8 mouse cellular contexts compared by ENCODE assay signal in genomic region chr11:97532950-97533582, GRCm38 (mm10). TPM values are rescaled to one million over a fixed set of nuclear protein-coding genes. Genes with fewer than 3 reads are reported as not detected.
DNase-seq lines count a peak whose midpoint lies in the region; ATAC-seq and TF ChIP-seq lines count a peak whose summit lies in the region.

No protein-coding gene starts in this region.

- 2% methylated on average over 20 of the region's 20 CpGs for WGBS in spleen, adult 2 months
- WGBS in limb, embryonic 11.5 days = 3% methylated on average over 20 of the region's 20 CpGs
- WGBS in neural tube, embryonic 15.5 days = 14% methylated on average over 20 of the region's 20 CpGs

- H3K4me1 ChIP-seq in spleen, adult 2 months (ENCODE audit: control insufficient read depth, insufficient read depth, insufficient read length) = peaks cover 17% of the 10 kb centered on the region
- peaks cover 20% of the 10 kb centered on the region for H3K4me1 ChIP-seq in limb, embryonic 11.5 days (ENCODE audit: control insufficient read depth, insufficient read depth, low read length)
- peaks cover 41% of the 10 kb centered on the region for H3K4me1 ChIP-seq in neural tube, embryonic 15.5 days

- H3K27ac ChIP-seq in spleen, adult 2 months (ENCODE audit: insufficient read depth, low read length) = no peak overlapping the region
- H3K27ac ChIP-seq in limb, embryonic 11.5 days (replicated peaks; ENCODE audit: low read depth, low read length) = no peak overlapping the region
- H3K27ac ChIP-seq in neural tube, embryonic 15.5 days (replicated peaks) = no peak overlapping the region

- no peak for TF ChIP-seq CTCF in spleen, adult 2 months (IDR thresholded peaks at IDR 0.05; ENCODE audit: extremely low read depth, insufficient read depth, insufficient read length, insufficient replicate concordance)

- H3K4me2 ChIP-seq in limb, embryonic 11.5 days (ENCODE audit: low read depth, severe bottlenecking) = peak overlapping the region; percentile 46
- no peak overlapping the region for H3K4me2 ChIP-seq in neural tube, embryonic 15.5 days

- H3K36me3 ChIP-seq in spleen, adult 2 months (ENCODE audit: control insufficient read depth, insufficient read depth, low read length) = no peaks in the 10 kb centered on the region
- H3K36me3 ChIP-seq in limb, embryonic 11.5 days (ENCODE audit: control insufficient read depth, insufficient read depth, low read length) = no peaks in the 10 kb centered on the region
- H3K36me3 ChIP-seq in neural tube, embryonic 15.5 days = peaks cover 22% of the 10 kb centered on the region

- no peak for ATAC-seq in limb, embryonic 11.5 days (ENCODE audit: insufficient number of reproducible peaks, low FRiP score, low TSS enrichment, low read depth)
- ATAC-seq in neural tube, embryonic 15.5 days (ENCODE audit: low FRiP score) = peak; percentile 14; the same call in 1 of the 2 replicates

- TF ChIP-seq POLR2A in spleen, adult 2 months (IDR thresholded peaks at IDR 0.05; ENCODE audit: low read depth, low read length) = no peak

- peaks cover 27% of the 10 kb centered on the region for H3K27me3 ChIP-seq in spleen, adult 2 months (ENCODE audit: control insufficient read depth, insufficient read depth, low read length)
- peaks cover 61% of the 10 kb centered on the region for H3K27me3 ChIP-seq in limb, embryonic 11.5 days (ENCODE audit: control insufficient read depth, insufficient read depth, low read length)
- peaks cover 57% of the 10 kb centered on the region for H3K27me3 ChIP-seq in neural tube, embryonic 15.5 days (replicated peaks)

- DNase-seq in adrenal gland, adult (ENCODE audit: inconsistent age in 2 of 2, low spot score in 1 of 2) = peak; percentile 44 to 62
- no peak for DNase-seq in adrenal gland, adult 8-10 months
- peak; percentile 29 to 41 for DNase-seq in spleen, adult 2 months (ENCODE audit: low read depth in 1 of 2, low spot score in 2 of 2)
- no peak for DNase-seq in spleen, adult 12 weeks (ENCODE audit: low spot score)
- DNase-seq in limb, embryonic 11.5 days (ENCODE audit: low spot score) = peak; percentile 45
- no peak for DNase-seq in ovary, postnatal 14 days (ENCODE audit: low spot score)
- DNase-seq in frontal cortex, postnatal 10 days (ENCODE audit: low spot score in 2 of 2) = no peak

- no peak overlapping the region for H3K9ac ChIP-seq in limb, embryonic 11.5 days (ENCODE audit: low read length)
- no peak overlapping the region for H3K9ac ChIP-seq in neural tube, embryonic 15.5 days (replicated peaks)

- peak overlapping the region; percentile 47 for H3K4me3 ChIP-seq in spleen, adult 2 months (ENCODE audit: extremely low read depth, insufficient read depth, insufficient read length)
- peak overlapping the region; percentile 22 for H3K4me3 ChIP-seq in limb, embryonic 11.5 days (ENCODE audit: low read depth, low read length)
- no peak overlapping the region for H3K4me3 ChIP-seq in neural tube, embryonic 15.5 days (replicated peaks)

- no peaks in the 10 kb centered on the region; the same call in 1 of the 2 replicates for H3K9me3 ChIP-seq in limb, embryonic 11.5 days (ENCODE audit: control insufficient read depth, low read length)
- H3K9me3 ChIP-seq in neural tube, embryonic 15.5 days (replicated peaks) = no peaks in the 10 kb centered on the region

RNA-seq across cellular contexts. Expression of gene 4933428G20Rik, which starts 32.9 kb away (rescaled TPM):
- under 1 TPM in 3 of 4 experiments, not detected in 1; 0.35 to 0.80 (median 0.45) TPM for total RNA-seq in adrenal gland, adult 8-10 months (2022)
- not detected in 2 replicates for polyA plus RNA-seq in spleen, adult 2 months (2012; rRNA removed)
- polyA plus RNA-seq in limb, embryonic 11.5 days (2014; fragmentation: Nextera tagmentation; extraction: Ambion mirVana) = 0.13 TPM in 1 of 2 replicates, not detected in the other
- polyA plus RNA-seq in neural tube, embryonic 15.5 days (2015; fragmentation: Nextera tagmentation; extraction: Ambion mirVana) = 1.2 and 1.4 TPM in 2 replicates

RNA-seq across cellular contexts. Expression of gene Srcin1, which starts 42.9 kb away (rescaled TPM):
- 10 to 100 TPM; 10.7 to 37.6 (median 19.9) TPM for total RNA-seq in adrenal gland, adult 8-10 months (2022)
- 0.13 TPM in 2 replicates for polyA plus RNA-seq in spleen, adult 2 months (2012; rRNA removed)
- polyA plus RNA-seq in limb, embryonic 11.5 days (2014; fragmentation: Nextera tagmentation; extraction: Ambion mirVana) = 0.28 and 0.34 TPM in 2 replicates
- 7.2 and 10.5 TPM in 2 replicates for polyA plus RNA-seq in neural tube, embryonic 15.5 days (2015; fragmentation: Nextera tagmentation; extraction: Ambion mirVana)

Comparison
In these comparisons a context has a peak if more than half of its experiments do, and no peak if none do; other contexts are left out.
1. DNase-seq: peak in adrenal gland, adult (2 of 2), spleen, adult 2 months (2 of 2) and limb, embryonic 11.5 days (single experiment); none in adrenal gland, adult 8-10 months (single experiment), spleen, adult 12 weeks (single experiment), ovary, postnatal 14 days (single experiment) and frontal cortex, postnatal 10 days (0 of 2).